Mouse (Mus musculus) limb, embryonic 14.5 days (tissue): ENCODE results near the gene Med20. TPM values are rescaled to one million over a fixed set of nuclear protein-coding genes. Genes with fewer than 3 reads are reported as not detected.

Experiments
- ATAC-seq: fragments of 200-750 bp; cut with Nextera tagmentation; 2 replicates; pipeline ENCODE4 v1.8.0; 2017; ENCODE audit warnings: low read depth, moderate number of reproducible peaks, moderate TSS enrichment; ENCODE audit not compliant: low FRiP score
- DNase-seq: peaks from one replicate; pipeline ENCODE4 v3.0.0-alpha.2; 2015; ENCODE audit warnings: low spot score
- H3K27ac ChIP-seq: fragments of 300-500 bp; sonication (generic); replicated peaks from 2 replicates; pipeline ENCODE4 v1.5.1; 2014; ENCODE audit warnings: low read depth, mild to moderate bottlenecking, low read length, moderate library complexity, mixed read lengths
- H3K27me3 ChIP-seq: fragments of 300-500 bp; sonication (generic); 2 replicates; pipeline ENCODE4 v1.6.1; 2014; ENCODE audit warnings: low read length, mixed read lengths; ENCODE audit not compliant: control insufficient read depth, insufficient read depth
- H3K36me3 ChIP-seq: fragments of 300-500 bp; sonication (generic); 2 replicates; pipeline ENCODE4 v1.6.1; 2014; ENCODE audit warnings: mild to moderate bottlenecking, low read length, moderate library complexity, mixed read lengths; ENCODE audit not compliant: control insufficient read depth, insufficient read depth
- H3K4me1 ChIP-seq: fragments of 300-500 bp; sonication (generic); 2 replicates; pipeline ENCODE4 v1.6.1; 2014; ENCODE audit warnings: antibody characterized with exemption, low read length, mixed read lengths; ENCODE audit not compliant: control insufficient read depth, insufficient read depth
- H3K4me2 ChIP-seq: fragments of 300-500 bp; sonication (generic); replicated peaks from 2 replicates; pipeline ENCODE4 v1.6.1; 2014; ENCODE audit warnings: low read depth, mild to moderate bottlenecking, low read length, moderate library complexity; ENCODE audit not compliant: severe bottlenecking
- H3K4me3 ChIP-seq: fragments of 300-500 bp; sonication (generic); replicated peaks from 2 replicates; pipeline ENCODE4 v1.5.1; 2014; ENCODE audit warnings: low read length
- H3K9ac ChIP-seq: fragments of 300-500 bp; sonication (generic); 2 replicates; pipeline ENCODE4 v1.6.1; 2014; ENCODE audit warnings: mild to moderate bottlenecking, low read depth, low read length, moderate library complexity; ENCODE audit not compliant: severe bottlenecking
- H3K9me3 ChIP-seq: fragments of 300-500 bp; sonication (generic); 2 replicates; pipeline ENCODE4 v1.6.1; 2016; ENCODE audit warnings: low read length; ENCODE audit not compliant: control insufficient read depth
- POLR2A ChIP-seq: fragments of 200-500 bp; IDR thresholded peaks from 2 replicates; pipeline ENCODE4 v1.8.0; 2012; ENCODE audit warnings: inconsistent platforms, mild to moderate bottlenecking, moderate library complexity, borderline replicate concordance; ENCODE audit not compliant: insufficient read depth, insufficient read length; ENCODE audit errors: extremely low read depth
- WGBS: fragments of 180-500 bp; shearing (Covaris S2); extraction: QIAGEN DNeasy Blood & Tissue Kit; methylation state at CpG from one replicate; pipeline ENCODE4 v1.1.7; 2014; 5-methylcytosine and 5-hydroxymethylcytosine counted together
- polyA plus RNA-seq, 2 experiments: library from polyadenylated mRNA; depleted of rRNA in 1 of 2; stranded (reverse) in 1 of 2; unstranded in 1 of 2; fragments of >200 nt; fragmentation: Nextera tagmentation in 1 of 2; extraction: Ambion mirVana in 1 of 2; gene quantifications; 2 replicates each; pipeline versions ENCODE4 v1.2.1 to v1.2.3; 2012 to 2014

Gene Med20
- polyA plus RNA-seq, 2 experiments: 50.6 to 59.5 TPM

DNA sequence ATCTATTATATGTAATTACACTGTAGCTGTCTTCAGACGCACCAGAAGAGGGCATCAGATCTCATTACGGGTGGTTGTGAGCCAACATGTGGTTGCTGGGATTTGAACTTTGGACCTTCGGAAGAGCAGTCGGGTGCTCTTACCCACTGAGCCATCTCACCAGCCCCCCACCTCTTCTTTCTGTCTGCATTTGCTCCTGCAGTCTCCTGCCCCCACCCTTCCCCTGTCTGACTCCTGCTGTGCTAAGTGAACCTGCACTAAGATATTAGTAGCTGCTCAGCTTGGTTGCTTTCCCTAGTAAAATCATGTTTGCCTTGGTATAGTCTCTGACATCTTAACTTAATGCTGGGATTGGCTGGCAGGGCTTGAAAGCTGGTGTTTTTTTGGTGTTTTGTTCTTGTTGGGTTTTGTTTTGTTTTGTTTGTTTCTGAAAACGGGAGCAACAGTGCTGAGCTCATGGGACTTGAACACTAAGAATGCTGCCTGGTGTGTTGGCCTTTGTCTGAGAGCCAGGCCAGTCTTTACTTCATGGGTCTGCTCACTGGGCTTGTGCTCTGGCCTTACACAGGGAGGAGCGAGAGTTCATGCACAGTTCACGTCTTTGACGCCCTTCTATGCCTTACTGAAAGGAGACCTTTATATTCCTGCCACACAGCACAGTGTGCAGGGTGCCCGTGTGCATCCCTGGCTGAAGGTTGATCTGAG is 51.8 kb downstream of the Med20 start:
- WGBS: 73% methylated on average over 9 of the region's 9 CpGs
- 0 out of 2 replicates have a peak, but pooled peaks cover 4% of the 10 kb centered on the region for H3K36me3 ChIP-seq
- H3K4me3 ChIP-seq: no peak overlapping the region
- TF ChIP-seq POLR2A: no peak
- H3K4me2 ChIP-seq: no peak overlapping the region
- no peak for ATAC-seq
- DNase-seq: no peak
- no peaks in the 10 kb centered on the region for H3K9me3 ChIP-seq
- no peaks in the 10 kb centered on the region for H3K27me3 ChIP-seq
- no peak overlapping the region for H3K9ac ChIP-seq
- H3K27ac ChIP-seq: no peak overlapping the region
- H3K4me1 ChIP-seq: no peaks in the 10 kb centered on the region

DNA sequence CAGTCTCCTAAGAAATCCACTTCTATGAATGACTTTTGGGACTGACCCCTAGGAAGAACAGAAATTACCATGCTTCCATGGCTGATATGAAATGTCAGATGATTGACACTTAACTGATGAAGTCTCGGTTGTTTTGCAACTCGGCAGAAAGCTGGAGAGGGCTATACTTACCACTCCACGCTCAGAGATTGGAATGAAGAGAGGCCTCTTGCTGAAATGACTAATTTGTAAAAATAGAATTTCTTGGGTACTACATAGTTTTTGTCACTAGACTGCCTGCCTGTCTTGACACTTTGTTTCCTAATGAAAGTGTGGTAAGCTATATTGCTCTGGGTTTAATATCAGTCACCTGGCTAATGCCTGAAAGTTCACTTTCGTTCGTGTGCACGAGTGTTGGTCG is 53.1 kb downstream of the Med20 start:
- Histone ChIP-seq H3K4me1 (no peaks in the 10 kb centered on the region), H3K27ac (no peak overlapping the region), H3K4me2 (no peak overlapping the region), H3K4me3 (no peak overlapping the region), H3K27me3 (no peaks in the 10 kb centered on the region), H3K36me3 (0 out of 2 replicates have a peak, but pooled peaks cover 4% of the 10 kb centered on the region), H3K9me3 (no peaks in the 10 kb centered on the region), H3K9ac (no peak overlapping the region)
- 89% methylated on average over 7 of the region's 7 CpGs for WGBS
- no peak for DNase-seq
- no peak for TF ChIP-seq POLR2A
- no peak for ATAC-seq

DNA sequence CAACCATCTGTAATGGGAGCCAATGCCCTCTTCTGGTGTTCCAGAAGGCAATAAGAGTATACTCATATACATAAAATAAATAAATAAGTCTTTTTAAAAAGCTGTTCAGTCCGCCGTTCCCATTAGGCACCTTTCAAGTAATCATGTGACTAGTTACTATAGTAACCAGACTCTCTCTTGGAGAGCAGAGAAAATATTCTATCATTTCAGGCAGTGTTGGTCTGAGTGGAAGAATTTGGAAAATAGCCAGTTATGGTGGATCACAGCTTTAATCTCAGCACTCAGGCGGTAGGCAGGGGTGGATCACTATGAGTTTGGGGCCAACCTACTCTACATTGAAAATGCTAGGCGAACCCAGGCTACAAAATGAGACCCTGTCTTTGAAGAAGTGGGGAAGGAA is 57.8 kb downstream of the Med20 start:
- TF ChIP-seq POLR2A: no peak
- H3K4me1 ChIP-seq: peaks cover 5% of the 10 kb centered on the region
- H3K27ac ChIP-seq: no peak overlapping the region
- H3K27me3 ChIP-seq: peaks cover 5% of the 10 kb centered on the region; the same call in 1 of the 2 replicates
- no peak for ATAC-seq
- H3K36me3 ChIP-seq: peaks cover 8% of the 10 kb centered on the region; the same call in 1 of the 2 replicates
- H3K9ac ChIP-seq: no peak overlapping the region
- no peak for DNase-seq
- WGBS: 72% methylated on average over 4 of the region's 4 CpGs
- H3K4me3 ChIP-seq: no peak overlapping the region
- no peak overlapping the region for H3K4me2 ChIP-seq
- H3K9me3 ChIP-seq: no peaks in the 10 kb centered on the region

DNA sequence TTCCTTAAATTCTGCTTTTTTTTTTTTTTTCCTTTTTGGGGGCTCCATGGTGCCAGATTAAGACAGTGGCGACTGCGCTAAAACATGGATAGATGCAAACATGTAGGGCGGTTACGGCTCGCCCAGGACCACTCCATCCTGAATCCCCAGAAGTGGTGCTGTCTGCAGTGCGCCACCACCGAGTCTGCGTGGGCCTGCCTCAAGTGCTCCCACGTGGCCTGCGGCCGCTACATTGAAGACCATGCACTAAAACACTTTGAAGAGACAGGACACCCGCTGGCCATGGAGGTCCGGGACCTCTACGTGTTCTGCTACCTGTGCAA is 60.6 kb downstream of the Med20 start:
- H3K9ac ChIP-seq: peak overlapping the region; percentile 56
- peaks cover 5% of the 10 kb centered on the region; the same call in 1 of the 2 replicates for H3K27me3 ChIP-seq
- 13% methylated on average over 14 of the region's 14 CpGs for WGBS
- no peaks in the 10 kb centered on the region for H3K9me3 ChIP-seq
- ATAC-seq (no peak; the same call in 1 of the 2 replicates), DNase-seq (no peak)
- no peak for TF ChIP-seq POLR2A
- H3K4me3 ChIP-seq: peak overlapping the region; percentile 41
- peak overlapping the region; percentile 86 for H3K4me2 ChIP-seq
- peaks cover 19% of the 10 kb centered on the region; the same call in 1 of the 2 replicates for H3K36me3 ChIP-seq
- peaks cover 5% of the 10 kb centered on the region for H3K4me1 ChIP-seq
- H3K27ac ChIP-seq: no peak overlapping the region

DNA sequence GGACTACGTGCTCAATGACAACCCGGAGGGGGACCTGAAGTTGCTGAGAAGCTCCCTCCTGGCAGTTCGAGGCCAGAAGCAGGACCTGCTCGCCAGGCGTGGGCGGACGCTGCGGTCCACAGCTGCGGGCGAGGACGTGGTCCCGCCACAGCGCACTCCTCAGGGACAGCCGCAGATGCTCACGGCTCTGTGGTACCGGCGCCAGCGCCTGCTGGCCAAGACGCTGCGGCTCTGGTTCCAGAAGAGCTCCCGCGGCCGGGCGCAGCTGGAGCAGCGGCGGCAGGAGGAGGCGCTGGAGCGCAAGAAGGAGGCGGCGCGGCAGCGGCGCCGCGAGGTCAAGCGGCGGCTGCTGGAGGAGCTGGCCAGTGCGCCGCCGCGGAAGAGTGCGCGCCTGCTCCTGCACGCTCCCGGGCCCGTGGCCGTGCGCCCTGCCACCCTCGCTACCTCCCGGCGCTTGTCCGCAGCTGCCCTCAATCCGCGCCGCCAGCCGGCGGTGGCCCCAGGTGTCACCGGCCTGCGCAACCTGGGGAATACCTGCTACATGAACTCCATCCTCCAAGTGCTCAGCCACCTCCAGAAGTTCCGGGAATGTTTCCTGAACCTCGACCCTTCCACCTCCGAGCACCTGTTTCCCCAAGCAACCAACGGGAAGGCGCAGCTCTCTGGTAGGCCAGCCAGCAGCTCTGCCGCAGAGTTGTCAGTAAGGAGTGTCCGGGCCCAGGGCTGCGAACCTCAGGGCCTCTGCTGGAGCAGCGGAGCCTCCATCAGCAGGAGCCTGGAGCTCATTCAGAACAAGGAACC is 61.1 kb downstream of the Med20 start:
- 5% methylated on average over 57 of the region's 68 CpGs for WGBS
- peak; percentile 63 for DNase-seq
- Histone ChIP-seq H3K9me3 (no peaks in the 10 kb centered on the region), H3K4me2 (peak overlapping the region; percentile 86), H3K27ac (no peak overlapping the region), H3K27me3 (peaks cover 5% of the 10 kb centered on the region; the same call in 1 of the 2 replicates), H3K36me3 (peaks cover 21% of the 10 kb centered on the region), H3K4me1 (peaks cover 5% of the 10 kb centered on the region), H3K4me3 (peak overlapping the region; percentile 41), H3K9ac (peak overlapping the region; percentile 56)
- TF ChIP-seq POLR2A: no peak
- ATAC-seq: peak; percentile 78

Other genes with a start within 250 kb of the Med20 start
- gene Mrps10, start 242.7 kb upstream of the Med20 start, polyA plus RNA-seq (2012; rRNA removed): 42.8 and 51.3 TPM in 2 replicates
- gene Mrps10, start 242.7 kb upstream of the Med20 start, polyA plus RNA-seq (2014; fragmentation: Nextera tagmentation; extraction: Ambion mirVana): 76.0 and 77.7 TPM in 2 replicates
- 1.2 and 1.3 TPM in 2 replicates for gene Guca1b, start 226.2 kb upstream of the Med20 start, polyA plus RNA-seq (2012; rRNA removed)
- 0.30 and 0.44 TPM in 2 replicates for gene Guca1b, start 226.2 kb upstream of the Med20 start, polyA plus RNA-seq (2014; fragmentation: Nextera tagmentation; extraction: Ambion mirVana)
- gene Guca1a, start 211.0 kb upstream of the Med20 start, polyA plus RNA-seq (2012; rRNA removed): 2.5 and 3.9 TPM in 2 replicates
- 6.0 and 6.4 TPM in 2 replicates for gene Guca1a, start 211.0 kb upstream of the Med20 start, polyA plus RNA-seq (2014; fragmentation: Nextera tagmentation; extraction: Ambion mirVana)
- gene AI661453, start 175.0 kb upstream of the Med20 start, polyA plus RNA-seq (2012; rRNA removed): 3.0 and 3.4 TPM in 2 replicates
- 2.6 and 2.7 TPM in 2 replicates for gene AI661453, start 175.0 kb upstream of the Med20 start, polyA plus RNA-seq (2014; fragmentation: Nextera tagmentation; extraction: Ambion mirVana)
- gene 1700001C19Rik, start 174.2 kb upstream of the Med20 start, polyA plus RNA-seq (2012; rRNA removed): 0.25 and 0.82 TPM in 2 replicates
- 0.50 and 0.68 TPM in 2 replicates for gene 1700001C19Rik, start 174.2 kb upstream of the Med20 start, polyA plus RNA-seq (2014; fragmentation: Nextera tagmentation; extraction: Ambion mirVana)
- gene Taf8, start 109.3 kb upstream of the Med20 start, polyA plus RNA-seq (2012; rRNA removed): 46.4 and 52.2 TPM in 2 replicates
- 26.3 and 29.2 TPM in 2 replicates for gene Taf8, start 109.3 kb upstream of the Med20 start, polyA plus RNA-seq (2014; fragmentation: Nextera tagmentation; extraction: Ambion mirVana)
- gene Ccnd3, start 106.5 kb upstream of the Med20 start, polyA plus RNA-seq (2012; rRNA removed): 349 and 415 TPM in 2 replicates
- gene Ccnd3, start 106.5 kb upstream of the Med20 start, polyA plus RNA-seq (2014; fragmentation: Nextera tagmentation; extraction: Ambion mirVana): 513 and 520 TPM in 2 replicates
- 19.5 and 20.4 TPM in 2 replicates for gene Bysl, start 90 bp upstream of the Med20 start, polyA plus RNA-seq (2012; rRNA removed)
- 20.6 and 24.0 TPM in 2 replicates for gene Bysl, start 90 bp upstream of the Med20 start, polyA plus RNA-seq (2014; fragmentation: Nextera tagmentation; extraction: Ambion mirVana)
- gene Gm20517, start within 50 bp of the Med20 start, polyA plus RNA-seq (2012; rRNA removed): 1.3 and 1.4 TPM in 2 replicates
- gene Gm20517, start within 50 bp of the Med20 start, polyA plus RNA-seq (2014; fragmentation: Nextera tagmentation; extraction: Ambion mirVana): 0.72 and 1.4 TPM in 2 replicates
- 17.6 and 20.8 TPM in 2 replicates for gene Usp49, start 19.1 kb downstream of the Med20 start, polyA plus RNA-seq (2012; rRNA removed)
- gene Usp49, start 19.1 kb downstream of the Med20 start, polyA plus RNA-seq (2014; fragmentation: Nextera tagmentation; extraction: Ambion mirVana): 5.0 and 5.2 TPM in 2 replicates
- 106 and 130 TPM in 2 replicates for gene Tomm6, start 76.8 kb downstream of the Med20 start, polyA plus RNA-seq (2012; rRNA removed)
- gene Tomm6, start 76.8 kb downstream of the Med20 start, polyA plus RNA-seq (2014; fragmentation: Nextera tagmentation; extraction: Ambion mirVana): 409 and 415 TPM in 2 replicates
- gene Frs3, start 77.4 kb downstream of the Med20 start, polyA plus RNA-seq (2012; rRNA removed): 16.0 and 26.2 TPM in 2 replicates
- 5.4 TPM in 2 replicates for gene Frs3, start 77.4 kb downstream of the Med20 start, polyA plus RNA-seq (2014; fragmentation: Nextera tagmentation; extraction: Ambion mirVana)
- gene Gm21981, start 82.9 kb downstream of the Med20 start, polyA plus RNA-seq (2012; rRNA removed): 2.6 and 3.0 TPM in 2 replicates
- 1.3 and 1.7 TPM in 2 replicates for gene Gm21981, start 82.9 kb downstream of the Med20 start, polyA plus RNA-seq (2014; fragmentation: Nextera tagmentation; extraction: Ambion mirVana)
- 0.52 and 1.9 TPM in 2 replicates for gene Prickle4, start 83.2 kb downstream of the Med20 start, polyA plus RNA-seq (2012; rRNA removed)
- 1.3 TPM in 2 replicates for gene Prickle4, start 83.2 kb downstream of the Med20 start, polyA plus RNA-seq (2014; fragmentation: Nextera tagmentation; extraction: Ambion mirVana)
- gene Pgc, start 115.3 kb downstream of the Med20 start, polyA plus RNA-seq (2012; rRNA removed): 0.55 and 1.4 TPM in 2 replicates
- 0.18 and 0.23 TPM in 2 replicates for gene Pgc, start 115.3 kb downstream of the Med20 start, polyA plus RNA-seq (2014; fragmentation: Nextera tagmentation; extraction: Ambion mirVana)
- 12.2 and 13.2 TPM in 2 replicates for gene Tfeb, start 125.4 kb downstream of the Med20 start, polyA plus RNA-seq (2012; rRNA removed)
- 10.6 and 11.5 TPM in 2 replicates for gene Tfeb, start 125.4 kb downstream of the Med20 start, polyA plus RNA-seq (2014; fragmentation: Nextera tagmentation; extraction: Ambion mirVana)
- gene Mdfi, start 223.1 kb downstream of the Med20 start, polyA plus RNA-seq (2012; rRNA removed): 281 and 440 TPM in 2 replicates
- gene Mdfi, start 223.1 kb downstream of the Med20 start, polyA plus RNA-seq (2014; fragmentation: Nextera tagmentation; extraction: Ambion mirVana): 57.5 and 64.7 TPM in 2 replicates